Mouse (Mus musculus) 416B (cell line): Measurements from ENCODE around the gene Greb1.

Experiments
- DNase-seq: peaks from one replicate; pipeline ENCODE4 v3.0.0; 2011; ENCODE audit warnings: low read depth

The Greb1 gene

GRCm38 (mm10) chr12:16634075-16634813 is 166.4 kb downstream of the Greb1 start:
- peak; percentile 54 for DNase-seq

DNA sequence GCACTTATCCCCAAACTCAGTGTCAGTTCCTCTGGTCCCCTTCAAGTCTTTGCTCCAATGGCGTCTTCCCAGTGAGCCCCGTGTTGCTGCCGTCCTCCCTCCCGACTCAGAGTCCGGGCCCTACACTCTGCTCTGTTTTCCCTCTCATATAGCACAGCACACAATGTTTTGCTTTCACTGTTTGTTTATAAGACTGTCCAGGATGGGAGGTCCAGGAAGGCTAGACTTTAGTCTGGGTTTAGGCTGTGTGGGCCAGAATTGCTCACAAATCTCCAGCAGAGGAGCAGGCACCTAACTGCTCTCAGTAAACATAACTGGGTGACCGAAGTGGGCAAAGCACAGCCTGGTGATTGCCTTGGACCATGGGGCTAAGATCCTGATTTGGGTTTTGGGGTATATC is 167.5 kb downstream of the Greb1 start:
- no peak for DNase-seq

DNA sequence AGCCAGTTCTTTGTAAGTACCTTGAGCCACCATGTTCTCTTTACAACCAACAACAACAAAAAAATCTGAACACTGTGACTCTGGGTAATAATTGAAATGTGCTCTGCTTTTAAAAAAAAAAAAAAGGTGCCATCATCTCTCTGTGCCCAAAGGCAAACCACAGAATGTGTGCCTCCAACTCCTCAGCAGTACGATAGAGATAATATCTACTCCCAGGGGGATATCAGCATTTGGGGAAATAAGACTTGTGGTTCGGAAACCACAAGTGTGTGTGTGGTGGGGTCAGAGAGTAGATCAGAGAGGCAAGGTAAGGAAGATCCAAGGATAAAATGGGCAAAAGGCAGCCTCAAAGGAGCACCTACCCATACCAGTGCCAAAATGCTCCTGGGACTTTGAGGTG is 169.3 kb downstream of the Greb1 start:
- DNase-seq: peak; percentile 57

GRCm38 (mm10) chr12:16630866-16631185 is 169.9 kb downstream of the Greb1 start:
- no peak for DNase-seq

DNA sequence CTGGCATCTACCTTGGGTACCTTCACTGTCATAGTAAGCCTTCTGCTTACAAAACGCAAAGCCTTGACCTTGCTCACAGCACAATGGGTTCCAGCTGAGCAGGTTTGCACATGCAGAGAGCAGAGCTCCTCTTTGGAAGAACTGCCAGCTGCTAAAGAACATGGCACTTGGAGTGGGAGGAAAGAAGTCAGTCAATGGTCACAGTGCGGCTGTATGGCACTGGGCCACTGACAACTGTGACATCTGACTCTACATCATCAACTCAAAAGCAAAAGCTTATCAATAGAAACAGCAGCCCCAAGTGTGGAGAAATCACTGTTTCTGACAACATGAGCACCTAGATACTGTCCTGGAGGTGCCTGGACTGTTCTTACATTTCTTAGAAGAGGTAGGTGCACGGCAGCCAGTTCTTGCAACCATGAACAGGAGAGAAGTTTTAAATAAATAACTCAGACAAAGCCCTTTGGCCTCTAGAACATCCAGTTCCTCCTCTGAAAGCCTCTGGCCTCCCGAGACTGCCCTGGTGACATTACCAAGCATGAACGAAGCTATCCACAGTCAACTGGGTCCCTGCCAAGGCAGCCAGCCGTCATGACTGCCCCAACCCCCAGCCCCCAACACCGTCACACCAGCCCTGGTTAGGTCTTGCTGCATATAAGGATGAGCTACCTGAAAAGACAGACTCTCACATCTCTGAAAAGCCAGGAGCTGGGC is 170.4 kb downstream of the Greb1 start:
- DNase-seq: no peak
